Mouse (Mus musculus) forebrain, embryonic 14.5 days (tissue): ENCODE results near the gene Nr4a1. TPM values are rescaled to one million over a fixed set of nuclear protein-coding genes. Genes with fewer than 3 reads are reported as not detected.

ENCODE experiments used
- ATAC-seq: fragments of 200-750 bp; cut with Nextera tagmentation; 2 replicates; pipeline ENCODE4 v1.8.0; 2017; ENCODE audit warnings: mild to moderate bottlenecking, moderate library complexity
- DNase-seq: peaks from one replicate; pipeline ENCODE4 v3.0.0-alpha.2; 2015; ENCODE audit warnings: low spot score
- H3K27ac ChIP-seq: fragments of 300-500 bp; sonication (generic); 2 replicates; pipeline ENCODE4 v1.5.1; 2014; ENCODE audit warnings: low read depth, mild to moderate bottlenecking, control low read depth, low read length, moderate library complexity
- H3K27me3 ChIP-seq: fragments of 300-500 bp; sonication (generic); replicated peaks from 2 replicates; pipeline ENCODE4 v1.6.1; 2014; ENCODE audit warnings: low read length, control low read depth, mixed read lengths; ENCODE audit not compliant: control insufficient read depth, insufficient read depth
- H3K36me3 ChIP-seq: fragments of 300-500 bp; sonication (generic); 2 replicates; pipeline ENCODE4 v1.6.1; 2014; ENCODE audit warnings: low read length, control low read depth; ENCODE audit not compliant: control insufficient read depth, insufficient read depth
- H3K4me1 ChIP-seq: fragments of 300-500 bp; sonication (generic); 2 replicates; pipeline ENCODE4 v1.6.1; 2014; ENCODE audit warnings: antibody characterized with exemption, low read length, control low read depth; ENCODE audit not compliant: control insufficient read depth, insufficient read depth
- H3K4me2 ChIP-seq: fragments of 300-500 bp; sonication (generic); 2 replicates; pipeline ENCODE4 v1.6.1; 2014; ENCODE audit warnings: mild to moderate bottlenecking, control low read depth, low read length
- H3K4me3 ChIP-seq: fragments of 300-500 bp; sonication (generic); 2 replicates; pipeline ENCODE4 v1.5.1; 2014; ENCODE audit warnings: low read depth, low read length, control low read depth
- H3K9ac ChIP-seq: fragments of 300-500 bp; sonication (generic); 2 replicates; pipeline ENCODE4 v1.6.1; 2014; ENCODE audit warnings: mild to moderate bottlenecking, low read length, control low read depth, moderate library complexity
- H3K9me3 ChIP-seq: fragments of 300-500 bp; sonication (generic); replicated peaks from 2 replicates; pipeline ENCODE4 v1.6.1; 2016; ENCODE audit warnings: low read length, control low read depth, mixed read lengths; ENCODE audit not compliant: control insufficient read depth
- WGBS: fragments of 180-500 bp; shearing (Covaris S2); extraction: QIAGEN DNeasy Blood & Tissue Kit; methylation state at CpG from one replicate; pipeline ENCODE4 v1.1.7; 2014; 5-methylcytosine and 5-hydroxymethylcytosine counted together
- polyA plus RNA-seq: library from polyadenylated mRNA; unstranded; fragments of >200 nt; fragmentation: Nextera tagmentation; extraction: Ambion mirVana; gene quantifications from 2 replicates; pipeline ENCODE4 v1.2.1, GENCODE M21; 2014

Gene Nr4a1
- polyA plus RNA-seq, 1 experiment from 2014 or later = 2.1 TPM

DNA sequence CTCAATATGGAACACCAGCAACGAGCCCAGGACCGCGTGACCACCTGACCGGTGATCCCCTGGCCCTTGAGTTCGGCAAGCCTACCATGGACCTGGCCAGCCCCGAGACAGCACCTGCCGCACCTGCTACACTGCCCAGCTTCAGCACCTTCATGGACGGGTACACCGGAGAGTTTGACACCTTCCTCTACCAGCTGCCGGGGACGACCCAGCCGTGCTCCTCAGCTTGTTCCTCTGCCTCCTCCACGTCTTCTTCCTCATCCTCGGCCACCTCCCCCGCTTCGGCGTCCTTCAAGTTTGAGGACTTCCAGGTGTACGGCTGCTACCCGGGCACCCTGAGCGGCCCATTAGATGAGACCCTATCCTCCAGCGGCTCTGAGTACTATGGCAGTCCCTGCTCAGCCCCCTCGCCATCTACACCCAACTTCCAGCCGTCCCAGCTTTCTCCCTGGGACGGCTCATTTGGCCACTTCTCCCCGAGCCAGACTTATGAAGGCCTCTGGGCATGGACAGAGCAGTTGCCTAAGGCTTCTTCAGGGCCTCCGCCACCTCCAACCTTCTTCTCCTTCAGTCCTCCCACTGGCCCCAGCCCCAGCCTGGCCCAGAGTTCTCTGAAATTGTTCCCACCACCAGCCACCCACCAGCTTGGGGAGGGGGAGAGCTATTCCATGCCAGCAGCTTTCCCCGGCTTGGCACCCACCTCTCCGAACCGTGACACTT, 16.2 kb downstream of the Nr4a1 start:
- 92% methylated on average over 29 of the region's 29 CpGs for WGBS
- no peak for ATAC-seq
- Histone ChIP-seq H3K27ac (no peak overlapping the region), H3K27me3 (peaks cover 16% of the 10 kb centered on the region; the same call in 1 of the 2 replicates), H3K4me2 (no peak overlapping the region), H3K36me3 (peaks cover 25% of the 10 kb centered on the region), H3K4me3 (no peak overlapping the region), H3K9ac (no peak overlapping the region), H3K4me1 (peaks cover 6% of the 10 kb centered on the region), H3K9me3 (no peaks in the 10 kb centered on the region)
- no peak for DNase-seq

GRCm38 (mm10) chr15:101271107-101271506, 17.0 kb downstream of the Nr4a1 start:
- 88% methylated on average over 3 of the region's 3 CpGs for WGBS
- ATAC-seq = no peak
- H3K27me3 ChIP-seq = peaks cover 9% of the 10 kb centered on the region; the same call in 1 of the 2 replicates

GRCm38 (mm10) chr15:101271513-101271912, 17.4 kb downstream of the Nr4a1 start:
- DNase-seq = no peak
- peaks cover 6% of the 10 kb centered on the region; the same call in 1 of the 2 replicates for H3K27me3 ChIP-seq
- H3K36me3 ChIP-seq = peaks cover 25% of the 10 kb centered on the region
- no peak overlapping the region for H3K9ac ChIP-seq
- no peak overlapping the region for H3K4me2 ChIP-seq
- H3K27ac ChIP-seq = no peak overlapping the region
- no peaks in the 10 kb centered on the region for H3K4me1 ChIP-seq
- H3K4me3 ChIP-seq = no peak overlapping the region
- no peaks in the 10 kb centered on the region for H3K9me3 ChIP-seq
- WGBS = 89% methylated on average over 15 of the region's 15 CpGs
- no peak for ATAC-seq

More at GRCm38 (mm10) chr15:101271107-101271506, 17.0 kb downstream of the Nr4a1 start:
- H3K9ac ChIP-seq = no peak overlapping the region
- no peak overlapping the region for H3K4me3 ChIP-seq
- H3K4me2 ChIP-seq = no peak overlapping the region
- no peaks in the 10 kb centered on the region for H3K9me3 ChIP-seq
- peaks cover under 1% of the 10 kb centered on the region; the same call in 1 of the 2 replicates for H3K4me1 ChIP-seq
- H3K36me3 ChIP-seq = peaks cover 25% of the 10 kb centered on the region
- DNase-seq = no peak
- no peak overlapping the region for H3K27ac ChIP-seq

DNA sequence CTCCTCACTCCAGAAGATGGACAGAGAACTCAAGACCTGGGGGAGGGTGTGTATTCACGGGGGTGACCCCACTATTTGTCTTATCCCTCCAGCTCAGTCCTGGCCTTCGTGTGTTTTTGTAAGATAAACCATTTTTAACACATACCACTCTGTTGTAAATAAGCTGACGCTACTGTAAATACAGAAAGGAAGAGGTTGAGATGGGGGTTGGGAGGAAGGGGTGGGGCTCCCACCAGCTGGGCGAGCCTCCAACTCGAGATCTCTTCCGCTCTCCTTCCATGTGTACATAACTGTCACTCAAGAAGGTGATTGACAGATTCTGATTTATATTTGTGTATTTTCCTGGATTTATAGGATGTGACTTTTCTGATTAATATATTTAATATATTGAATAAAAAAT, 20.3 kb downstream of the Nr4a1 start:
- Histone ChIP-seq H3K36me3 (peaks cover 25% of the 10 kb centered on the region), H3K27me3 (no peaks in the 10 kb centered on the region), H3K4me3 (no peak overlapping the region), H3K27ac (no peak overlapping the region), H3K9me3 (no peaks in the 10 kb centered on the region), H3K4me1 (no peaks in the 10 kb centered on the region), H3K4me2 (no peak overlapping the region), H3K9ac (no peak overlapping the region)
- DNase-seq (no peak), ATAC-seq (no peak)
- WGBS = 82% methylated on average over 6 of the region's 6 CpGs

DNA sequence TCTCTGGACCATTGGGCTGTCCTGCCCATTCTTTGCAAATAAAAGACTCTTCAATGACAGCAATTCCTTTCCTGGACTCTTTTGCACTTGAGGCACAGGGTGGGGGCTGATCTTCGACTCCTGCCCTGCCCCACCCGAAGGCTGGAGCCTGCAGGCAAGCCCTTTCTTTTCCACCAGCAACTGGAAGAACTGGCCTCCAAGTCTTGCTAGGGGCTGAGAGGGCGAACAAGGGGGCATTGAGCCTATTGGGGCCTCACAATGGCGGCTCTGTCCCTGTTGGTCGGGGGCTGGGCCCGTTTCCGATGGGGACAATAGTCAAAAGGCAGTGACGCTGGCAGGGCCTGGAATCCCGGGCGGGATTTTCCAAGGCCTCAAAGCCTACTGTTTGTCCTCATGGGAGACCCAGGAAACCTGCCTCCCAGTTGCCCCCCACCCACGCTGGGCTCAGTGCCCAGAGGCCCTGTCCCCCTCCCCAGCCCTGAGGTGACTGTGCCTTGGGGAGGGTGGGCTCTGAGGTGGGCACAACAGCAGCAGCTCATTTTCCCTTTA, 23.4 kb downstream of the Nr4a1 start:
- DNase-seq = peak; percentile 36
- no peak overlapping the region for H3K4me3 ChIP-seq
- no peak overlapping the region for H3K9ac ChIP-seq
- WGBS = 4% methylated on average over 11 of the region's 11 CpGs
- H3K27me3 ChIP-seq = no peaks in the 10 kb centered on the region
- no peaks in the 10 kb centered on the region for H3K9me3 ChIP-seq
- H3K27ac ChIP-seq = no peak overlapping the region
- 0 out of 2 replicates have a peak, but pooled peaks have one; percentile 48 for ATAC-seq
- no peaks in the 10 kb centered on the region for H3K4me1 ChIP-seq
- no peak overlapping the region for H3K4me2 ChIP-seq
- H3K36me3 ChIP-seq = peaks cover 13% of the 10 kb centered on the region

DNA sequence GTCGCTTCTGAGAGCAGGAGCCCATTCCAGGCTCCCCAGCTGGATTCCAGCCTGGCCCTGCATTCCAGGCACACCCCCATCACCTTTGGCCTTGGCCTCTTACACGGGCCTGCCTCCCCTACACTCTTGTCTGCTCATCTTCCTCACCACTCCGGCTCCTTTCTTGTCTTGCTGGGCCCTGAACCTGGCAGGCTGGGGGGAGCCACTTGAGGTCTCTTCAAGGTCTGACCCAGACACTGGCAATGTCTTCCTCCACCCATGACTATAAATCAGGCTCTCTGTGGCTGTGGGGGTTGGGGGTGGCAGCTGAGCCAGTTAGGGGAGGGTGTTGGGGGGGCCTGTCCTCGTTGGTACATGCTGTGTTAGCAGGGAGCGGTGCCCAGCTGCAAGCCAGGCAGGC, 24.5 kb downstream of the Nr4a1 start:
- Histone ChIP-seq H3K4me2 (no peak overlapping the region), H3K9me3 (no peaks in the 10 kb centered on the region), H3K4me1 (no peaks in the 10 kb centered on the region), H3K27ac (no peak overlapping the region), H3K27me3 (no peaks in the 10 kb centered on the region), H3K9ac (no peak overlapping the region), H3K36me3 (0 out of 2 replicates have a peak, but pooled peaks cover 5% of the 10 kb centered on the region), H3K4me3 (no peak overlapping the region)
- no peak for DNase-seq
- WGBS = 65% methylated on average over 5 of the region's 5 CpGs
- ATAC-seq = no peak

GRCm38 (mm10) chr15:101279430-101279999, 25.4 kb downstream of the Nr4a1 start:
- H3K9ac ChIP-seq = no peak overlapping the region
- H3K4me3 ChIP-seq = no peak overlapping the region
- no peaks in the 10 kb centered on the region for H3K27me3 ChIP-seq
- H3K4me2 ChIP-seq = no peak overlapping the region
- no peaks in the 10 kb centered on the region for H3K36me3 ChIP-seq
- no peak for DNase-seq
- 77% methylated on average over 12 of the region's 12 CpGs for WGBS
- H3K27ac ChIP-seq = no peak overlapping the region
- no peaks in the 10 kb centered on the region; the same call in 1 of the 2 replicates for H3K4me1 ChIP-seq
- no peak for ATAC-seq
- H3K9me3 ChIP-seq = no peaks in the 10 kb centered on the region

DNA sequence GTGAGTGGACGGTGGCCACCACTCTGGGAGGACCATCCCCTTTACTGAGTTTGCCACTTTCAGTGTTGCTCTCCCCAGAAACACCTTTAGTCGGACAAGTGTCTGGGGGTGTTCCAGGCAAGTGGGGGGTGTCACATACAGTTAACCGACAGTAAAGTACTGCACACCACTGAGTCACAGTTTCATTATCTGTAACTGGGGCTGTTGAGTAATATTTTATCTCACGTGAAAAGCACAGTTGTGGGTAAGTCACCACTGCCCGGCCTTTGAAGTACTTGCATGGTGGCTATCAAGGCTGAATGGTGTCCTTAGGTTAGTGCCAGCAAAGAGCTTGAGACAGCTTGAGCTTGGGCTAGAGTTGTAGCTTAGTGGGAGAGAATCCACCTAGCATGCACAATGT, 28.4 kb downstream of the Nr4a1 start:
- Histone ChIP-seq H3K27me3 (no peaks in the 10 kb centered on the region), H3K9ac (no peak overlapping the region), H3K36me3 (peaks cover 14% of the 10 kb centered on the region), H3K4me3 (no peak overlapping the region), H3K27ac (no peak overlapping the region), H3K4me2 (no peak overlapping the region), H3K9me3 (no peaks in the 10 kb centered on the region), H3K4me1 (peaks cover 5% of the 10 kb centered on the region; the same call in 1 of the 2 replicates)
- 78% methylated on average over 5 of the region's 5 CpGs for WGBS
- DNase-seq (no peak), ATAC-seq (no peak)
